Mouse (Mus musculus) neural tube, embryonic 13.5 days (tissue): ENCODE results near the gene 2810408A11Rik. TPM values are rescaled to one million over a fixed set of nuclear protein-coding genes. Genes with fewer than 3 reads are reported as not detected.
A peak's percentile ranks its signal among the peaks of the same experiment; 100 is the strongest.
"Not testable (repeated sequence)": the region's sequence is repeated elsewhere in the genome, so short reads cannot be mapped to it uniquely, and the experiment has no call there.

Experiments used
- ATAC-seq: fragments of 200-750 bp; cut with Nextera tagmentation; 2 replicates; pipeline ENCODE4 v1.8.0; 2017; ENCODE audit warnings: low read depth, mild to moderate bottlenecking, moderate TSS enrichment, moderate library complexity
- H3K27ac ChIP-seq: fragments of 300-500 bp; sonication (generic); replicated peaks from 2 replicates; pipeline ENCODE4 v1.5.1; 2015; ENCODE audit warnings: moderate library complexity, mild to moderate bottlenecking, inconsistent platforms
- H3K27me3 ChIP-seq: fragments of 300-500 bp; sonication (generic); 2 replicates; pipeline ENCODE4 v1.6.1; 2015; ENCODE audit warnings: mild to moderate bottlenecking, inconsistent platforms
- H3K36me3 ChIP-seq: fragments of 300-500 bp; sonication (generic); 2 replicates; pipeline ENCODE4 v1.6.1; 2015; ENCODE audit warnings: mild to moderate bottlenecking, inconsistent platforms
- H3K4me1 ChIP-seq: fragments of 300-500 bp; sonication (generic); replicated peaks from 2 replicates; pipeline ENCODE4 v1.6.1; 2015; ENCODE audit warnings: inconsistent platforms
- H3K4me2 ChIP-seq: fragments of 300-500 bp; sonication (generic); 2 replicates; pipeline ENCODE4 v1.6.1; 2015; ENCODE audit warnings: inconsistent platforms, mild to moderate bottlenecking, moderate library complexity
- H3K4me3 ChIP-seq: fragments of 300-500 bp; sonication (generic); 2 replicates; pipeline ENCODE4 v1.5.1; 2015; ENCODE audit warnings: mild to moderate bottlenecking, inconsistent platforms
- H3K9ac ChIP-seq: fragments of 300-500 bp; sonication (generic); 2 replicates; pipeline ENCODE4 v1.6.1; 2015; ENCODE audit warnings: moderate library complexity, mild to moderate bottlenecking, inconsistent platforms
- H3K9me3 ChIP-seq: fragments of 300-500 bp; sonication (generic); 2 replicates; pipeline ENCODE4 v1.6.1; 2016; ENCODE audit warnings: inconsistent platforms
- WGBS: fragments of 180-500 bp; shearing (Covaris S2); methylation state at CpG from one replicate; pipeline ENCODE4 v1.1.7; 2015; 5-methylcytosine and 5-hydroxymethylcytosine counted together
- polyA plus RNA-seq: library from polyadenylated mRNA; unstranded; fragments of >200 nt; fragmentation: Nextera tagmentation; extraction: Ambion mirVana; gene quantifications from 2 replicates; pipeline ENCODE4 v1.2.1, GENCODE M21; 2015

2810408A11Rik gene
- polyA plus RNA-seq, 1 experiment from 2014 or later, result 11.7 TPM

- no peak overlapping the region for H3K27ac ChIP-seq
- H3K9ac ChIP-seq, result no peak overlapping the region
- no peaks in the 10 kb centered on the region for H3K27me3 ChIP-seq
- 85% methylated on average over 4 of the region's 4 CpGs for WGBS
- H3K9me3 ChIP-seq, result no peaks in the 10 kb centered on the region
- H3K4me2 ChIP-seq, result no peak overlapping the region
- H3K4me3 ChIP-seq, result no peak overlapping the region
- no peaks in the 10 kb centered on the region for H3K36me3 ChIP-seq
- H3K4me1 ChIP-seq, result 0 out of 2 replicates have a peak, but pooled peaks cover 6% of the 10 kb centered on the region
- no peak for ATAC-seq
Measured at GRCm38 (mm10) chr11:69872451-69872850, 28.3 kb downstream of the 2810408A11Rik start.

- H3K4me3 ChIP-seq, result no peak overlapping the region
- ATAC-seq, result no peak
- no peak overlapping the region for H3K27ac ChIP-seq
- no peak overlapping the region for H3K9ac ChIP-seq
- H3K4me1 ChIP-seq, result no peaks in the 10 kb centered on the region
- no peaks in the 10 kb centered on the region for H3K9me3 ChIP-seq
- H3K36me3 ChIP-seq, result no peaks in the 10 kb centered on the region
- H3K27me3 ChIP-seq, result no peaks in the 10 kb centered on the region
- 86% methylated on average over 7 of the region's 7 CpGs for WGBS
- no peak overlapping the region for H3K4me2 ChIP-seq
Measured at GRCm38 (mm10) chr11:69871822-69872221, 29.0 kb downstream of the 2810408A11Rik start.

GRCm38 (mm10) chr11:69870289-69871069, 30.3 kb downstream of the 2810408A11Rik start:
- H3K4me3 ChIP-seq, result no peak overlapping the region
- WGBS, result 93% methylated on average over 2 of the region's 2 CpGs
- H3K27me3 ChIP-seq, result no peaks in the 10 kb centered on the region
- no peak overlapping the region for H3K4me2 ChIP-seq
- H3K27ac ChIP-seq, result no peak overlapping the region
- H3K9me3 ChIP-seq, result no peaks in the 10 kb centered on the region
- no peaks in the 10 kb centered on the region for H3K36me3 ChIP-seq
- no peak overlapping the region for H3K9ac ChIP-seq
- no peaks in the 10 kb centered on the region for H3K4me1 ChIP-seq
- ATAC-seq, result no peak

GRCm38 (mm10) chr11:69867335-69867734, 33.5 kb downstream of the 2810408A11Rik start:
- Histone ChIP-seq H3K9me3 (no peaks in the 10 kb centered on the region), H3K36me3 (no peaks in the 10 kb centered on the region), H3K4me2 (no peak overlapping the region), H3K27ac (no peak overlapping the region), H3K9ac (no peak overlapping the region), H3K4me3 (no peak overlapping the region), H3K27me3 (no peaks in the 10 kb centered on the region), H3K4me1 (no peaks in the 10 kb centered on the region)
- 71% methylated on average over 9 of the region's 9 CpGs for WGBS
- ATAC-seq, result no peak

GRCm38 (mm10) chr11:69865561-69865960, 35.2 kb downstream of the 2810408A11Rik start:
- Histone ChIP-seq H3K27me3 (no peaks in the 10 kb centered on the region), H3K4me2 (no peak overlapping the region), H3K4me1 (no peaks in the 10 kb centered on the region), H3K4me3 (no peak overlapping the region), H3K9ac (no peak overlapping the region), H3K27ac (no peak overlapping the region), H3K9me3 (no peaks in the 10 kb centered on the region), H3K36me3 (no peaks in the 10 kb centered on the region)
- WGBS, result 75% methylated on average over 9 of the region's 9 CpGs
- ATAC-seq, result no peak

GRCm38 (mm10) chr11:69864138-69864860, 36.5 kb downstream of the 2810408A11Rik start:
- Histone ChIP-seq H3K27me3 (peaks cover 7% of the 10 kb centered on the region), H3K4me1 (no peaks in the 10 kb centered on the region), H3K4me3 (no peak overlapping the region), H3K9ac (no peak overlapping the region), H3K9me3 (no peaks in the 10 kb centered on the region), H3K36me3 (no peaks in the 10 kb centered on the region), H3K4me2 (no peak overlapping the region), H3K27ac (no peak overlapping the region)
- WGBS, result 53% methylated on average over 8 of the region's 8 CpGs
- ATAC-seq, result no peak

GRCm38 (mm10) chr11:69863729-69864128, 37.1 kb downstream of the 2810408A11Rik start:
- ATAC-seq, H3K4me2 ChIP-seq, H3K9ac ChIP-seq, H3K27ac ChIP-seq, H3K9me3 ChIP-seq, H3K4me1 ChIP-seq, H3K36me3 ChIP-seq, H3K4me3 ChIP-seq: not testable (repeated sequence)
- H3K27me3 ChIP-seq, result peaks cover 13% of the 10 kb centered on the region
- WGBS, result 79% methylated on average over 3 of the region's 3 CpGs

- Histone ChIP-seq H3K9me3 (no peaks in the 10 kb centered on the region), H3K9ac (no peak within 1 kb of the TSS), H3K27me3 (peaks cover 31% of the 10 kb centered on the region), H3K27ac (no peak within 1 kb of the TSS), H3K4me2 (no peak within 1 kb of the TSS), H3K4me3 (no peak within 1 kb of the TSS), H3K36me3 (no peaks in the 10 kb centered on the region), H3K4me1 (peaks cover 7% of the 10 kb centered on the region)
- WGBS, result 19% methylated on average over 30 of the region's 30 CpGs
- ATAC-seq, result no peak
Measured at GRCm38 (mm10) chr11:69858113-69858998, 42.4 kb downstream of the 2810408A11Rik start, which contains the start of gene Tnk1. Gene Tnk1, minus strand, starts transcription at chr11:69858730.

- H3K27me3 ChIP-seq, result peaks cover 31% of the 10 kb centered on the region
- H3K9ac ChIP-seq, result no peak overlapping the region
- peaks cover 18% of the 10 kb centered on the region for H3K4me1 ChIP-seq
- H3K4me2 ChIP-seq, result 0 out of 2 replicates have a peak overlapping the region, but pooled peaks have one; percentile 7
- peaks cover 24% of the 10 kb centered on the region for H3K36me3 ChIP-seq
- no peak overlapping the region for H3K4me3 ChIP-seq
- 23% methylated on average over 16 of the region's 16 CpGs for WGBS
- ATAC-seq, result peak; percentile 60; the same call in 1 of the 2 replicates
- no peaks in the 10 kb centered on the region for H3K9me3 ChIP-seq
- no peak overlapping the region for H3K27ac ChIP-seq
Measured at GRCm38 (mm10) chr11:69855347-69855746, 45.4 kb downstream of the 2810408A11Rik start.

GRCm38 (mm10) chr11:69854680-69855079, 46.1 kb downstream of the 2810408A11Rik start:
- Histone ChIP-seq H3K36me3 (peaks cover 31% of the 10 kb centered on the region), H3K4me3 (no peak overlapping the region), H3K4me1 (peaks cover 25% of the 10 kb centered on the region), H3K9me3 (no peaks in the 10 kb centered on the region), H3K27ac (no peak overlapping the region), H3K9ac (no peak overlapping the region), H3K4me2 (no peak overlapping the region), H3K27me3 (peaks cover 26% of the 10 kb centered on the region)
- ATAC-seq, result no peak
- WGBS, result 89% methylated on average over 10 of the region's 10 CpGs

GRCm38 (mm10) chr11:69853994-69854393, 46.8 kb downstream of the 2810408A11Rik start:
- H3K4me2 ChIP-seq, result no peak overlapping the region
- ATAC-seq, result no peak
- H3K27ac ChIP-seq, result no peak overlapping the region
- no peak overlapping the region for H3K4me3 ChIP-seq
- WGBS, result 82% methylated on average over 7 of the region's 7 CpGs
- no peak overlapping the region for H3K9ac ChIP-seq
- peaks cover 20% of the 10 kb centered on the region for H3K27me3 ChIP-seq
- H3K9me3 ChIP-seq, result no peaks in the 10 kb centered on the region
- peaks cover 37% of the 10 kb centered on the region for H3K36me3 ChIP-seq
- H3K4me1 ChIP-seq, result peaks cover 29% of the 10 kb centered on the region
